Mouse (Mus musculus) lung, adult 2 months (tissue): Measurements from ENCODE around the gene Coa6.

ENCODE experiments used
- CTCF ChIP-seq: fragments of 200-500 bp; IDR thresholded peaks from 2 replicates; pipeline ENCODE4 v1.5.1; 2011; ENCODE audit warnings: mild to moderate bottlenecking, low read length, control low read depth; ENCODE audit not compliant: insufficient read depth
- POLR2A ChIP-seq: fragments of 200-500 bp; IDR thresholded peaks from 2 replicates; pipeline ENCODE4 v1.6.1; 2011; ENCODE audit warnings: low read depth, mild to moderate bottlenecking, control low read depth, low read length, borderline replicate concordance; ENCODE audit errors: extremely low read depth

GRCm38 (mm10) chr8:126387566-126387965 is 34.7 kb upstream of the Coa6 start:
- TF ChIP-seq POLR2A (no peak), CTCF (no peak)
